Mouse (Mus musculus): ENCODE data around the gene Anxa1. TPM values are rescaled to one million over a fixed set of nuclear protein-coding genes. Genes with fewer than 3 reads are reported as not detected.

Anxa1 gene
- polyA plus RNA-seq, 1 experiment from 2014 or later, result 15.2 TPM

- Histone ChIP-seq H3K4me1 (replicated peaks) (no peaks in the 10 kb centered on the region), H3K9me3 (no peaks in the 10 kb centered on the region), H3K27ac (no peak overlapping the region), H3K36me3 (no peaks in the 10 kb centered on the region), H3K27me3 (no peaks in the 10 kb centered on the region), H3K4me3 (replicated peaks) (no peak overlapping the region), H3K9ac (replicated peaks) (no peak overlapping the region), H3K4me2 (no peak overlapping the region)
- WGBS, result 63% methylated on average over 5 of the region's 5 CpGs
- no peak for ATAC-seq (ENCODE audit: insufficient number of reproducible peaks, insufficient read depth, low FRiP score, low TSS enrichment, low read depth)
These were observed 11.9 kb upstream of the Anxa1 start for GRCm38 (mm10) chr19:20402516-20403200.

GRCm38 (mm10) chr19:20401961-20402360 lies 11.2 kb upstream of the Anxa1 start:
- Histone ChIP-seq H3K9ac (replicated peaks) (no peak overlapping the region), H3K9me3 (no peaks in the 10 kb centered on the region), H3K27ac (no peak overlapping the region), H3K36me3 (no peaks in the 10 kb centered on the region), H3K4me1 (replicated peaks) (no peaks in the 10 kb centered on the region), H3K27me3 (no peaks in the 10 kb centered on the region), H3K4me2 (no peak overlapping the region), H3K4me3 (replicated peaks) (no peak overlapping the region)
- no peak for ATAC-seq (ENCODE audit: insufficient number of reproducible peaks, insufficient read depth, low FRiP score, low TSS enrichment, low read depth)
- 68% methylated on average over 3 of the region's 3 CpGs for WGBS

GRCm38 (mm10) chr19:20399187-20399586 lies 8.4 kb upstream of the Anxa1 start:
- no peaks in the 10 kb centered on the region for H3K36me3 ChIP-seq
- H3K9ac ChIP-seq (replicated peaks), result no peak overlapping the region
- H3K27me3 ChIP-seq, result no peaks in the 10 kb centered on the region
- H3K4me1 ChIP-seq (replicated peaks), result no peaks in the 10 kb centered on the region
- no peak overlapping the region for H3K4me3 ChIP-seq (replicated peaks)
- no peaks in the 10 kb centered on the region for H3K9me3 ChIP-seq
- H3K27ac ChIP-seq, result no peak overlapping the region
- ATAC-seq (ENCODE audit: insufficient number of reproducible peaks, insufficient read depth, low FRiP score, low TSS enrichment, low read depth), result no peak
- 81% methylated on average over 4 of the region's 4 CpGs for WGBS
- H3K4me2 ChIP-seq, result no peak overlapping the region

GRCm38 (mm10) chr19:20397092-20397491 lies 6.3 kb upstream of the Anxa1 start:
- Histone ChIP-seq H3K9me3 (no peaks in the 10 kb centered on the region), H3K4me1 (replicated peaks) (no peaks in the 10 kb centered on the region), H3K4me3 (replicated peaks) (no peak overlapping the region), H3K27me3 (no peaks in the 10 kb centered on the region), H3K27ac (no peak overlapping the region), H3K36me3 (no peaks in the 10 kb centered on the region), H3K4me2 (no peak overlapping the region), H3K9ac (replicated peaks) (no peak overlapping the region)
- 89% methylated on average over 1 of the region's 1 CpGs for WGBS
- no peak for ATAC-seq (ENCODE audit: insufficient number of reproducible peaks, insufficient read depth, low FRiP score, low TSS enrichment, low read depth)

GRCm38 (mm10) chr19:20393556-20394274 lies 3.0 kb upstream of the Anxa1 start:
- H3K4me1 ChIP-seq (replicated peaks), result 0 out of 2 replicates have a peak, but pooled peaks cover 7% of the 10 kb centered on the region
- no peak overlapping the region for H3K4me3 ChIP-seq (replicated peaks)
- no peaks in the 10 kb centered on the region for H3K9me3 ChIP-seq
- no peak overlapping the region for H3K4me2 ChIP-seq
- no peaks in the 10 kb centered on the region for H3K27me3 ChIP-seq
- H3K27ac ChIP-seq, result no peak overlapping the region
- 75% methylated on average over 6 of the region's 6 CpGs for WGBS
- no peak for ATAC-seq (ENCODE audit: insufficient number of reproducible peaks, insufficient read depth, low FRiP score, low TSS enrichment, low read depth)
- no peak overlapping the region for H3K9ac ChIP-seq (replicated peaks)
- no peaks in the 10 kb centered on the region for H3K36me3 ChIP-seq

GRCm38 (mm10) chr19:20389723-20390122 lies 1.0 kb downstream of the Anxa1 start:
- no peak overlapping the region for H3K4me2 ChIP-seq
- 84% methylated on average over 7 of the region's 7 CpGs for WGBS
- no peaks in the 10 kb centered on the region for H3K36me3 ChIP-seq
- ATAC-seq (ENCODE audit: insufficient number of reproducible peaks, insufficient read depth, low FRiP score, low TSS enrichment, low read depth), result no peak
- H3K9ac ChIP-seq (replicated peaks), result no peak overlapping the region
- H3K27me3 ChIP-seq, result no peaks in the 10 kb centered on the region
- no peaks in the 10 kb centered on the region for H3K9me3 ChIP-seq
- H3K4me1 ChIP-seq (replicated peaks), result 0 out of 2 replicates have a peak, but pooled peaks cover 7% of the 10 kb centered on the region
- no peak overlapping the region for H3K27ac ChIP-seq
- H3K4me3 ChIP-seq (replicated peaks), result no peak overlapping the region

GRCm38 (mm10) chr19:20389245-20389644 lies 1.5 kb downstream of the Anxa1 start:
- Histone ChIP-seq H3K9me3 (no peaks in the 10 kb centered on the region), H3K4me2 (no peak overlapping the region), H3K27ac (no peak overlapping the region), H3K9ac (replicated peaks) (no peak overlapping the region), H3K27me3 (no peaks in the 10 kb centered on the region), H3K4me1 (replicated peaks) (0 out of 2 replicates have a peak, but pooled peaks cover 7% of the 10 kb centered on the region), H3K4me3 (replicated peaks) (no peak overlapping the region), H3K36me3 (no peaks in the 10 kb centered on the region)
- WGBS, result 64% methylated on average over 6 of the region's 6 CpGs
- ATAC-seq (ENCODE audit: insufficient number of reproducible peaks, insufficient read depth, low FRiP score, low TSS enrichment, low read depth), result no peak

GRCm38 (mm10) chr19:20388276-20388675 lies 2.5 kb downstream of the Anxa1 start:
- H3K27ac ChIP-seq, result no peak overlapping the region
- ATAC-seq (ENCODE audit: insufficient number of reproducible peaks, insufficient read depth, low FRiP score, low TSS enrichment, low read depth), result no peak
- H3K9me3 ChIP-seq, result no peaks in the 10 kb centered on the region
- H3K4me1 ChIP-seq (replicated peaks), result 0 out of 2 replicates have a peak, but pooled peaks cover 7% of the 10 kb centered on the region
- H3K36me3 ChIP-seq, result no peaks in the 10 kb centered on the region
- no peak overlapping the region for H3K4me3 ChIP-seq (replicated peaks)
- 84% methylated on average over 6 of the region's 6 CpGs for WGBS
- H3K4me2 ChIP-seq, result no peak overlapping the region
- H3K27me3 ChIP-seq, result no peaks in the 10 kb centered on the region
- no peak overlapping the region for H3K9ac ChIP-seq (replicated peaks)

- no peak overlapping the region for H3K27ac ChIP-seq
- no peaks in the 10 kb centered on the region for H3K36me3 ChIP-seq
- no peak overlapping the region for H3K9ac ChIP-seq (replicated peaks)
- no peak overlapping the region for H3K4me2 ChIP-seq
- no peaks in the 10 kb centered on the region for H3K27me3 ChIP-seq
- ATAC-seq (ENCODE audit: insufficient number of reproducible peaks, insufficient read depth, low FRiP score, low TSS enrichment, low read depth), result no peak
- 81% methylated on average over 2 of the region's 2 CpGs for WGBS
- no peaks in the 10 kb centered on the region for H3K9me3 ChIP-seq
- 0 out of 2 replicates have a peak, but pooled peaks cover 7% of the 10 kb centered on the region for H3K4me1 ChIP-seq (replicated peaks)
- H3K4me3 ChIP-seq (replicated peaks), result no peak overlapping the region
These were observed 4.4 kb downstream of the Anxa1 start for GRCm38 (mm10) chr19:20386296-20386695.

GRCm38 (mm10) chr19:20385645-20386044 lies 5.1 kb downstream of the Anxa1 start:
- 84% methylated on average over 6 of the region's 6 CpGs for WGBS
- H3K9ac ChIP-seq (replicated peaks), result no peak overlapping the region
- H3K4me2 ChIP-seq, result no peak overlapping the region
- no peak overlapping the region for H3K27ac ChIP-seq
- H3K27me3 ChIP-seq, result no peaks in the 10 kb centered on the region
- 0 out of 2 replicates have a peak, but pooled peaks cover 7% of the 10 kb centered on the region for H3K4me1 ChIP-seq (replicated peaks)
- ATAC-seq (ENCODE audit: insufficient number of reproducible peaks, insufficient read depth, low FRiP score, low TSS enrichment, low read depth), result no peak
- no peak overlapping the region for H3K4me3 ChIP-seq (replicated peaks)
- no peaks in the 10 kb centered on the region for H3K36me3 ChIP-seq
- no peaks in the 10 kb centered on the region for H3K9me3 ChIP-seq

- Histone ChIP-seq H3K4me3 (replicated peaks) (no peak overlapping the region), H3K27ac (no peak overlapping the region), H3K4me2 (no peak overlapping the region), H3K36me3 (no peaks in the 10 kb centered on the region), H3K9me3 (no peaks in the 10 kb centered on the region), H3K27me3 (no peaks in the 10 kb centered on the region), H3K9ac (replicated peaks) (no peak overlapping the region), H3K4me1 (replicated peaks) (no peaks in the 10 kb centered on the region)
- 69% methylated on average over 2 of the region's 2 CpGs for WGBS
- ATAC-seq (ENCODE audit: insufficient number of reproducible peaks, insufficient read depth, low FRiP score, low TSS enrichment, low read depth), result no peak
These were observed 9.5 kb downstream of the Anxa1 start for GRCm38 (mm10) chr19:20381207-20381752.

Data from limb, embryonic 12.5 days (tissue).